Mouse (Mus musculus): ENCODE data around the gene Pde4b. TPM values are rescaled to one million over a fixed set of nuclear protein-coding genes. Genes with fewer than 3 reads are reported as not detected.

Pde4b gene
- polyA plus RNA-seq, 1 experiment from 2014 or later, result 7.0 TPM

- Histone ChIP-seq H3K27ac (ENCODE audit: low read depth, low read length) (no peak overlapping the region), H3K4me3 (ENCODE audit: low read depth, low read length) (no peak overlapping the region), H3K36me3 (ENCODE audit: control insufficient read depth, insufficient read depth, low read length) (no peaks in the 10 kb centered on the region), H3K4me2 (replicated peaks; ENCODE audit: low read depth, low read length) (no peak overlapping the region), H3K27me3 (ENCODE audit: control insufficient read depth, insufficient read depth, low read length) (no peaks in the 10 kb centered on the region), H3K9me3 (ENCODE audit: control insufficient read depth, low read length) (no peaks in the 10 kb centered on the region), H3K4me1 (replicated peaks; ENCODE audit: control insufficient read depth, insufficient read depth, low read length) (no peaks in the 10 kb centered on the region), H3K9ac (ENCODE audit: low read depth, low read length) (no peak overlapping the region)
- ATAC-seq (ENCODE audit: low FRiP score), result no peak
- WGBS, result 79% methylated on average over 5 of the region's 5 CpGs
- DNase-seq (ENCODE audit: low spot score), result no peak
These were observed 287.3 kb downstream of the Pde4b start for GRCm38 (mm10) chr4:102374614-102375013.

GRCm38 (mm10) chr4:102382763-102383505, 295.6 kb downstream of the Pde4b start:
- WGBS, result 74% methylated on average over 1 of the region's 1 CpGs
- H3K9me3 ChIP-seq (ENCODE audit: control insufficient read depth, low read length), result no peaks in the 10 kb centered on the region
- no peaks in the 10 kb centered on the region for H3K36me3 ChIP-seq (ENCODE audit: control insufficient read depth, insufficient read depth, low read length)
- no peak overlapping the region for H3K4me2 ChIP-seq (replicated peaks; ENCODE audit: low read depth, low read length)
- no peaks in the 10 kb centered on the region for H3K4me1 ChIP-seq (replicated peaks; ENCODE audit: control insufficient read depth, insufficient read depth, low read length)
- H3K27ac ChIP-seq (ENCODE audit: low read depth, low read length), result no peak overlapping the region
- no peak overlapping the region for H3K4me3 ChIP-seq (ENCODE audit: low read depth, low read length)
- ATAC-seq (ENCODE audit: low FRiP score) (no peak), DNase-seq (ENCODE audit: low spot score) (no peak)
- no peak overlapping the region for H3K9ac ChIP-seq (ENCODE audit: low read depth, low read length)
- no peaks in the 10 kb centered on the region for H3K27me3 ChIP-seq (ENCODE audit: control insufficient read depth, insufficient read depth, low read length)

DNA sequence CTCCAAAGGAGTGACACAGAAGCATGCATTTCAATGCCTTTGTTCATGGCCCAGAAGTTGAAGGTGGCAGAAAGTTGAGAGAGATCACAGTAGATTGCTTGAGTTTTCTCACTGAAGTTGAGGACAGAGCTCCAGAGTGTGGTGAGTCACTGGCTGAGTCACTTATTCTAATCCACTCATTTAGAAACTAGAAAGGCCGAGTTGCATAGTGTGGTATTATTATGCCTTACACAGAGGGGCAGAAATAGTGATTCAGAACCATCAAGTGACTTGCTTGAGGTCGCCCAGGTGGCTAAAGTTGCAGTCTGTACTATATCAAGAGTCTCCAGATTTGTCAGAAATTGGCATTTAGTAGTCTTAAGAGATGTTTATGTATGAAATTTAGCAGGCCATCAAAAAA, 306.3 kb downstream of the Pde4b start:
- WGBS, result 76% methylated on average over 2 of the region's 2 CpGs
- DNase-seq (ENCODE audit: low spot score) (no peak), ATAC-seq (ENCODE audit: low FRiP score) (no peak)
- Histone ChIP-seq H3K4me3 (ENCODE audit: low read depth, low read length) (no peak overlapping the region), H3K27me3 (ENCODE audit: control insufficient read depth, insufficient read depth, low read length) (no peaks in the 10 kb centered on the region), H3K9me3 (ENCODE audit: control insufficient read depth, low read length) (no peaks in the 10 kb centered on the region), H3K4me2 (replicated peaks; ENCODE audit: low read depth, low read length) (no peak overlapping the region), H3K9ac (ENCODE audit: low read depth, low read length) (no peak overlapping the region), H3K4me1 (replicated peaks; ENCODE audit: control insufficient read depth, insufficient read depth, low read length) (no peaks in the 10 kb centered on the region), H3K27ac (ENCODE audit: low read depth, low read length) (no peak overlapping the region), H3K36me3 (ENCODE audit: control insufficient read depth, insufficient read depth, low read length) (no peaks in the 10 kb centered on the region)

DNA sequence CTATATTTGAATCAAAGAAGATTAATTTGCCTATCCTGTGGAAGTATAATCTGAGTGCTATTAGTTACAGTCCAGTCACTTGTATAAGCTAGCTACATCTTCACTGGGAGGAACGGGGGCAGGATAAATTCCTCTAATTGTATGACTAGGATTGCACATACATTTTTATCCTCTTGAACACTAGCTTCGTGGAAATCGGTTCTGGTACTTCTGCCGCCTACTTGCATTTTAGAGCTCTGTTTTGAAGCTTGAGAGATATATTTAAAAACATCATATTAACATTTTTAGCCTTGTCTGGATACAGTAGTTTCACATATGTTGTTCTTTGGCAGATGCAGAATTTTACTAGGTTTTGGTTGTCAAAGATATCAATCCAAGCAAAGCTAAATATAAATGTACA, 310.0 kb downstream of the Pde4b start:
- Histone ChIP-seq H3K4me1 (replicated peaks; ENCODE audit: control insufficient read depth, insufficient read depth, low read length) (no peaks in the 10 kb centered on the region), H3K4me2 (replicated peaks; ENCODE audit: low read depth, low read length) (no peak overlapping the region), H3K9me3 (ENCODE audit: control insufficient read depth, low read length) (no peaks in the 10 kb centered on the region), H3K36me3 (ENCODE audit: control insufficient read depth, insufficient read depth, low read length) (no peaks in the 10 kb centered on the region), H3K4me3 (ENCODE audit: low read depth, low read length) (no peak overlapping the region), H3K9ac (ENCODE audit: low read depth, low read length) (no peak overlapping the region), H3K27ac (ENCODE audit: low read depth, low read length) (no peak overlapping the region), H3K27me3 (ENCODE audit: control insufficient read depth, insufficient read depth, low read length) (no peaks in the 10 kb centered on the region)
- DNase-seq (ENCODE audit: low spot score), result no peak
- 86% methylated on average over 4 of the region's 4 CpGs for WGBS
- no peak for ATAC-seq (ENCODE audit: low FRiP score)

DNA sequence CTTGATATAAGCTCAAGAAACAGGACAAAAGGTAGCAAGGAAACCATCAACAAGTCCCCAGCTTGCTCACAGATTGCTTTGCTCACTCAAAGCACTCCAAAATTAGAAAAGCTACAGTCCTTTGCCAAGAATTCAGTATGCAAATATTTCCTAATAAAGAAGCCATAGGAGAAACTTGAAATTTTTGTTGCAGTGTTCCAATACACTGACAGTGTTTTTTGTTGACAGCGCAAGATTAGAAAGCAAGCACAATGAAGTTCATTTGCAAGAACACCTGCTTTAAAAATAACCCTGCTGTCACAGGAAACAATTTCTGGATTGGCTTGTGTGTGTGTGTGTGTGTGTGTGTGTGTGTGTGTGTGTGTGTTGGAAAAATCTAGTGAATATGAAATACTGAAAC, 311.2 kb downstream of the Pde4b start:
- DNase-seq (ENCODE audit: low spot score), result no peak
- Histone ChIP-seq H3K27me3 (ENCODE audit: control insufficient read depth, insufficient read depth, low read length) (no peaks in the 10 kb centered on the region), H3K4me3 (ENCODE audit: low read depth, low read length) (no peak overlapping the region), H3K4me1 (replicated peaks; ENCODE audit: control insufficient read depth, insufficient read depth, low read length) (no peaks in the 10 kb centered on the region), H3K36me3 (ENCODE audit: control insufficient read depth, insufficient read depth, low read length) (no peaks in the 10 kb centered on the region), H3K9ac (ENCODE audit: low read depth, low read length) (no peak overlapping the region), H3K9me3 (ENCODE audit: control insufficient read depth, low read length) (no peaks in the 10 kb centered on the region), H3K27ac (ENCODE audit: low read depth, low read length) (no peak overlapping the region), H3K4me2 (replicated peaks; ENCODE audit: low read depth, low read length) (no peak overlapping the region)
- WGBS, result 92% methylated on average over 1 of the region's 1 CpGs
- no peak for ATAC-seq (ENCODE audit: low FRiP score)

DNA sequence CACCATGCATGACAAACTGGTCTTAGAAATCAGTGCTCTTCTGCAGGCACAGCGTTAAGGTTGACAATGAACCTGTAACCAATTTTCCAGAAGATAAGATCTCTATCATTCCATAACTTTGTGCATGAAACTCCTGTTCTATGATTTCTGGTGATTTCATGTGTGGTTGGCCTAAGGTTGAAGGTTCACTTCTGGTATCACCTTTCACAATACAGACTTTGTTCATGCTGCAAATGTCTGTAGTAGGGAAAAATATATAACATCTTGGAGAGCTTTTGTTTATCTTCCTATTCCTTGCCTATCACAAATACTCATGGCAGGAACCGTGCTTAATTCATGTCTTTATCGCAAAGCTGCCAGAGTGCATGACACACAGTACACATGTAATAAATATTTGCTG, 319.5 kb downstream of the Pde4b start:
- ATAC-seq (ENCODE audit: low FRiP score), result no peak
- no peak overlapping the region for H3K27ac ChIP-seq (ENCODE audit: low read depth, low read length)
- no peaks in the 10 kb centered on the region for H3K9me3 ChIP-seq (ENCODE audit: control insufficient read depth, low read length)
- no peak overlapping the region for H3K9ac ChIP-seq (ENCODE audit: low read depth, low read length)
- H3K4me2 ChIP-seq (replicated peaks; ENCODE audit: low read depth, low read length), result no peak overlapping the region
- H3K4me3 ChIP-seq (ENCODE audit: low read depth, low read length), result no peak overlapping the region
- no peaks in the 10 kb centered on the region for H3K27me3 ChIP-seq (ENCODE audit: control insufficient read depth, insufficient read depth, low read length)
- no peak for DNase-seq (ENCODE audit: low spot score)
- no peaks in the 10 kb centered on the region for H3K36me3 ChIP-seq (ENCODE audit: control insufficient read depth, insufficient read depth, low read length)
- H3K4me1 ChIP-seq (replicated peaks; ENCODE audit: control insufficient read depth, insufficient read depth, low read length), result no peaks in the 10 kb centered on the region
- WGBS, result 74% methylated on average over 3 of the region's 3 CpGs

DNA sequence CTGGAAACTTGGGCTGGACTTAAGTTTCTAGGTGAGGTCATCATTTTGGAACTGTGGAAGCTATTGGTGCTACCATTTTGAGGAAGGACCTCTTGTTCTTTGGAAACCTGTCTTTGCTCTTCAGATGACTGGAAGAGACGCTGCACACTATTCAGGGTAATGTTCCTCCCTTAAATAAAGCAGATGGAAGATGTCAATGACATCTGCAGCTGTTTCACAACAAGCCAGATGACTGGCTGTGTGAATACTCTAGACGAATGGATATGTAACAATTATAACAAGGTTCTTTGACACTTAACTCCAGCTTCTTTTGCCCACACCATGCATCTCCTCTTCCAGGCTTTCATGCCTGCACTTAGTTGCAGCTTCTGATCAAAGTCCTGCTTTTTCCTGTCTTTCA, 320.8 kb downstream of the Pde4b start:
- Histone ChIP-seq H3K36me3 (ENCODE audit: control insufficient read depth, insufficient read depth, low read length) (no peaks in the 10 kb centered on the region), H3K4me3 (ENCODE audit: low read depth, low read length) (no peak overlapping the region), H3K9me3 (ENCODE audit: control insufficient read depth, low read length) (no peaks in the 10 kb centered on the region), H3K4me2 (replicated peaks; ENCODE audit: low read depth, low read length) (no peak overlapping the region), H3K27me3 (ENCODE audit: control insufficient read depth, insufficient read depth, low read length) (no peaks in the 10 kb centered on the region), H3K9ac (ENCODE audit: low read depth, low read length) (no peak overlapping the region), H3K27ac (ENCODE audit: low read depth, low read length) (no peak overlapping the region), H3K4me1 (replicated peaks; ENCODE audit: control insufficient read depth, insufficient read depth, low read length) (no peaks in the 10 kb centered on the region)
- no peak for DNase-seq (ENCODE audit: low spot score)
- 70% methylated on average over 2 of the region's 2 CpGs for whole genome bisulfite sequencing
- ATAC-seq (ENCODE audit: low FRiP score), result no peak

DNA sequence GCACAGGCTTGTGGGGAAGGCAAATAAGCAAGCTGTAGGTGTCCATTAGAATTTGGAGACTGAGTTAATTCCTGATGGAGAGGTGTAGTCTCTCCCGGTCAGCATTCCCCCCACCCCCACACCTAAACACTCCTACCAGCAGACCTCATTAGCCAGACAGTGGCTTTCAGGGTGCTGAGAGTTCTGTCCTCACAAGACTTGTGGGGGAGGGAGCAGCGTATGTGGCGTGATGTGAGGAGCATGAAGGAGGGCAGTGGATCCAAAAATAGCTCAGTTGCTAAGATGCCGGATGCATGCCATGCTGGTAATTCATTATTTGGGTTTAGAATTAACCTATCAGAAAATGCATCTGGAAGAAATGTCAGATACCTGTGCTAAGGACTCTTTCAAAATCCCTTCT, 321.6 kb downstream of the Pde4b start:
- H3K4me3 ChIP-seq (ENCODE audit: low read depth, low read length), result no peak overlapping the region
- WGBS, result 49% methylated on average over 4 of the region's 4 CpGs
- no peaks in the 10 kb centered on the region for H3K9me3 ChIP-seq (ENCODE audit: control insufficient read depth, low read length)
- no peak overlapping the region for H3K27ac ChIP-seq (ENCODE audit: low read depth, low read length)
- no peak overlapping the region for H3K4me2 ChIP-seq (replicated peaks; ENCODE audit: low read depth, low read length)
- no peaks in the 10 kb centered on the region for H3K27me3 ChIP-seq (ENCODE audit: control insufficient read depth, insufficient read depth, low read length)
- H3K36me3 ChIP-seq (ENCODE audit: control insufficient read depth, insufficient read depth, low read length), result no peaks in the 10 kb centered on the region
- DNase-seq (ENCODE audit: low spot score) (no peak), ATAC-seq (ENCODE audit: low FRiP score) (no peak)
- H3K4me1 ChIP-seq (replicated peaks; ENCODE audit: control insufficient read depth, insufficient read depth, low read length), result no peaks in the 10 kb centered on the region
- no peak overlapping the region for H3K9ac ChIP-seq (ENCODE audit: low read depth, low read length)

- H3K4me2 ChIP-seq (replicated peaks; ENCODE audit: low read depth, low read length), result no peak overlapping the region
- no peak overlapping the region for H3K9ac ChIP-seq (ENCODE audit: low read depth, low read length)
- H3K27ac ChIP-seq (ENCODE audit: low read depth, low read length), result no peak overlapping the region
- DNase-seq (ENCODE audit: low spot score) (no peak), ATAC-seq (ENCODE audit: low FRiP score) (no peak)
- H3K27me3 ChIP-seq (ENCODE audit: control insufficient read depth, insufficient read depth, low read length), result no peaks in the 10 kb centered on the region
- H3K4me3 ChIP-seq (ENCODE audit: low read depth, low read length), result no peak overlapping the region
- WGBS, result 83% methylated on average over 2 of the region's 2 CpGs
- H3K9me3 ChIP-seq (ENCODE audit: control insufficient read depth, low read length), result no peaks in the 10 kb centered on the region
- no peaks in the 10 kb centered on the region for H3K36me3 ChIP-seq (ENCODE audit: control insufficient read depth, insufficient read depth, low read length)
- no peaks in the 10 kb centered on the region for H3K4me1 ChIP-seq (replicated peaks; ENCODE audit: control insufficient read depth, insufficient read depth, low read length)
These were observed 325.8 kb downstream of the Pde4b start for GRCm38 (mm10) chr4:102413101-102413500.

Measured in hindbrain, embryonic 11.5 days (tissue).